Mouse (Mus musculus) fat pad, adult 2 months (tissue): Measurements from ENCODE around the gene Agap1.

Source experiments
- DNase-seq: peaks from one replicate; pipeline ENCODE4 v3.0.0-alpha.2; 2011; ENCODE audit warnings: low read depth, low spot score; ENCODE audit errors: extremely low read depth

Agap1 gene

DNA sequence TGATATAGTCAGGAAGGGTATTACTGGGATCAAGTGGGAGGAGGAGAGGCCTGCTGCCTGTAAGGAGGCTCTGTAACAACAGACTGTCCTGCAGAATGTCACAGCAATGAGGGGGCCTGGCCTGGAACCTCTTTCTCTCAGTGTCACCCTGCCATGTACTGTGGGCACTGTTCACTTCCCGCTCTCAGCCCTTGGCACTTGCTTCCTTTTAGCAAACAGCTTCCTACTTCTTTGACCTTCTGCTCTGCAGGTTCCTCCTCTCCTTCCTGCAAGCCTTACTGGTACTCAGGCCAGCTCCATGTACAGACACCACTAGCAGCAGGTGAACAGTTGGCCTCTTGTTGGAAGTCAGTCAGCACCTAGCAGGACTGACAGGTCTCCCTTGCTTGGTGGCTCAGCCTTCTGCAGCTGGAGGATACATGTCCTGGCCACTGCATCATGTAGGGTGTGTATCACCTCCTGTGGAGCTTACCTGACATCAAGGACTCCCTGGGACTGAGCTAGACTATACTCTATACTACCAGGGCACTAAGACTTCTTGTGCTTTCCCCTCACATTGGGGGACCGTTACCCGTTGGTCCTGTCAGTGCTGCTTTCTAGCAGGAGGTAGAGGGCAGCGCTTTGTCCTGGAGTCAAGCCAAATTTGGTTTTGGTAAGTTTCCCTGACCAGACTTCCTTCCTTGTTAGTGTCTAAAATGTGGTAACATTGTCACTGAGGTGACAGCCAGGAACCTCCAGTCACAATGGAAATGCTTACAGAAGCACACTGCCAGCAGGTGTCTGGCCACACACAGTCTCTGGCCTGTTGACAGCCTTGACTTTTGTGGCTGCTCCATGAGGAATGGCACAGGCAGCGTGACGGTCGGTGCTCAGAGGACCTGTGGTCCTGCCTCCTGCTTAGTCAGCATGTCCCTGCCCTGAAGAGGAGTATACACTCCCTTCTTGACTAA lies 120.6 kb downstream of the Agap1 start:
- DNase-seq = no peak

DNA sequence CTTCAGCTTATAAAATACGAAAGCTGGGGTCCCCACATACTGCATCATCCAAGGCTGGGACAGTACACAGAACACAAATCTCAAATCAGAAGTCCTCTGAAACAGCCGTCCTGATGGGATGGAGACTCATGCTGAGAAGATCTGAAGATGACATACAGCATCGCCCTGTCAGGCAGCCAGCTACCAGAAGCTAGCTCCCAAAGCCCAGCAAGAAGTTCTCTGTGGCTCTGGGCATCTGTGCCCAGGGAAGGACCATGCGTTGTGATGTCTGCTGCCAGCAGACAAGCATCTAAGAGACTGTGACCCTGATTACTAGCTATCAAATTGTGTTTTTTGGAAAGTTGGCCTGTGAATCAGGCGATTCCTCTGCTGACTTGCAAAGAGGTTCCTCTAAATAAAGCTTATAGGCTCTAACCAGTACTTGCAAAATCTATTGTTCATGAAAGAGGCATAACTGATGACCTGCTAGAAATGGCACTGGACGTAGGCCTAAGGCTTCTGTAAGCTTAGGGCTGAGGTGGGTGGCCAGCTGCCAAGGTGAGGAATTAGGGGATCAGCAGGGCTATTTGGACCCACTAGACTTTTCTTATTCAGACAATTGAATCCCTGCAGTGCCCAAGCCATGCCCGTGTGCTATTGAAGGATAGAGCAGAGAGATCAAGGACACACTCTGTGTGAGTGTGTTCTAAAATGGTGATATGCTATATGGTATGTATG lies 121.7 kb downstream of the Agap1 start:
- no peak for DNase-seq

GRCm38 (mm10) chr1:89576985-89577384 lies 122.4 kb downstream of the Agap1 start:
- no peak for DNase-seq

DNA sequence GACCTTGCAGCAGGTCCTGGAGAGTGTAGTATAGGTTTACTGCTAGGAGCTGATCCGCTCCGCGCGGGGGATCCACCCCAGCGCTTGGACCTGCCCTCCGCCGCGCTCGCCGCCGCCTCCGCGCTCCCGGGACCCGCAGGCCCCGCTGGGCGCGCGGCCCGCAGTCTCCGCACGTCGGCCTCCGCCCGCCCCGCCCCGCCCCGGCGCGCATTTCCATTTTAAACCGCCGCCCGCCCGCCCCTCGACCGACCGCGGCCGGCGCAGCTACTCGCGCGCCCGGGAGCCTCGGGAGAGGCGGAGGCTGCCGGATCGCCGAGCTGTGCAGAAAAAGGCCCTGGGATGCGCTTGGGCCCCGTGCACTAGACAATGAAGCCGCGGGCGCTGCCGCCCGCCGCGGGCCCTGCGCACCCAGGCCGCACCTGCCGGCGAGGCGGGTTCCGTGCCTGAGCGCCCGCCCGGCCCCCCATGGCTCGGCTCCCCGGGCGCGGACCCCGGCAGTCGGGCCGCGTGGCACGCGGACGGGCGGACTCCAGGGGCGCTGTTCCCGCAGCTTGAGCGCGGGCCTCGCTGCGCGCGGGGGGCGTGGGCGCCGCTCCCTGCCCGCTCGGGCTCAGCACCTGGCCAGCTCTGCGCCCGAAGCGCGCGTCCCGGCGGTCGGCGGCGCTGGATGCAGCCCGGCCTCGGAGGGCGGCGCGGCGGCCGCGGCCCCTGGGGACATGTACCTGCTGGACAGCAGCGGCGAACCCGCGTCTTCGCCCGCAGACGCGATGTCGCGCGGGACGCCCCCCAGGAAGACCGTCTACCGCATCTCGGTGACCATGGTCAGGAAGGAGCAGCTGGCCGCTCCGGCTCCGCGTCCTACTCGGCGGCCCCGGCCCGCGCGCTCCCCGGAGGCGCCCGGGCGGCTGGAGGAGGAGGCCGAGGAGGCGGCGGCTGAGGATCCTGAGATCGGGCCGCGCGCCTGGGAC lies 125.7 kb downstream of the Agap1 start:
- no peak for DNase-seq

DNA sequence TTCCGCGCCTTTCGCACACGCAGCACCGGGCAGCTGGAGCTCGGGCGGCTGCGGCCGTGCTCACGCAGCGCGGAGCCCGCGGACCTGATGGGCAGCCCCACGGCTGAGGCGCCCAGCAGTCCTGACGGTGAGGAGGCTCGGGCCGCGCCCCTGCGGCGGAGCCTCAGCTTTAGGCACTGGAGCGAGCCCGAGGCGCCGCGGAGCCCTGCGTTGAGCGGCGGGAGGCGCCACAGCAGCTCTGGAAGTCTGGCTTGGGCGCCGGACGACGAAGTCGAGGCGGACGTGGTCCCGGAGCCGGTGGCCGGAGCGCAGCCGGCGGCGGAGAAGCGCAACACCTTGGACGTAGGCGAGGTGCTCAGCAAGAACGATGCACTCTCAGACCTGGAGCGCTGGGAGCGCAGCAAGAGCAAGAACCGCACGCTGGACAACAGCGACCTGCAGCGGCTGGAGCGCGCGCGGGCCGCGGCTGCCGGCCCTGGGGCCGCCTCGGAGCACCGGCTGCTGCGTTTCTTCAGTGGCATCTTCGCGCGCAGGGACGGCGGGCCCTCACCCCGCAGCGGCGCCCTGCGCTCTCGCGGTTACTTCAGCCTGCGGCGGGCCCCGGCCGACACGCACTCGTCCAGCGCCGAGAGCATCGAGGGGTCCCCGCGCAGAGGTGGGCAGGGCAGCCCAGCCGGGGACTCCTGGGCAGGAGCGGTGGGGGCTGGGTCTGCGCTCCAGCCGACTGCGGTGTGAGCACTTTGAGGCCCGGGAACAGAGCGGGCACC lies 126.6 kb downstream of the Agap1 start:
- DNase-seq = no peak

- no peak for DNase-seq
These were observed 127.1 kb downstream of the Agap1 start for GRCm38 (mm10) chr1:89581766-89582125.

DNA sequence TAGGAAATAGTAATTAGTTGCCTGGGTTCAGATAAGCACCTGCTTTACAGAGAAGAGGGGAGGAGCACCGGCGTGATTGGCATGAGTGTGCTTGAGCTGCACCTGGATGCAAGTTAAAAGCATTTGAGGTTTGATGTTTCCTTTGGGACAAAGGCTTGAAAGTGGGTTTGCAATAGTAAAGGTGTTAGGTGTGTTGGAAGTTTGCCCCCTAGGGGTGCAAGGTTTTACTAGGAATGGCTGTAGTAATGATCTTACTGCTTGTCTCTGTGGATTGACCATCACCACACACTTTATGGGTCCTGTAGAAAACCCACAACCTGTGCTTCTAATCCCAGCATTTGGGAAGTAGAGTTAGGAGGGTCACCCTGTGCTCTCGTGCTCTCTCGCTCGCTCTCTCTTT lies 128.8 kb downstream of the Agap1 start:
- no peak for DNase-seq

DNA sequence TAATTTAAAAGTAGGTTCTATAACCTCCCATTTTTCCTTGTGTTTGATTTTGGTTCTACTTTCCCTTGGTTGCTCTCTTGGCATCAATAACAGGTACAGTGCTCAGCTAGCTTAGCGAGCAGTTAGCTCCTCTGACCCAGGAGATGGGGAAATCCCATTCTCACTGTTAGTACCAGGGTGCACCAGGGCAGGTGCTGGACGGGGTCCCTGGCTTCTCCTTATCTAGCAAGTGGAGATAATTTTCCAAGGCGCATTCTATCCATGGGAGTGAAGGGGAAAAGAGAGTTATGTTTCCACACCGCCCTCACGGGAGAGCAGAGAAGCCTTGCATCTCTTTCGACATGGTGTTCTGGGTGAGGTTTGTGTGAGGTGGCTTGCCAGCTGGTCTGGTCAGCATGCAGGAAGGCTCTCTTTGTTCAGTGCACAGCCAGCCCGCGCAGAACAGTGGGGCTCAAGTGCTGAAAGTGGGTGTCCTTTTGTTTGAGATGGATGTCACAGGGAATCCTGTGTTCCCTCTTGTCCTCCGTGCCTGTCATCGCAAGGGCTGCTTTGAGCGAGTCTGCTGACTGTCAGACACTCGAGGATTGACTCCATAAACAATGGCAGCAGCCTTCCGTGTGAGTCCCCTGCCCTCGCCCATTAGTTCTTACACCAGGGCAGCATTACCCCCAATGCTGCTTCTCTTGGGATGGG lies 132.5 kb downstream of the Agap1 start:
- DNase-seq = no peak

DNA sequence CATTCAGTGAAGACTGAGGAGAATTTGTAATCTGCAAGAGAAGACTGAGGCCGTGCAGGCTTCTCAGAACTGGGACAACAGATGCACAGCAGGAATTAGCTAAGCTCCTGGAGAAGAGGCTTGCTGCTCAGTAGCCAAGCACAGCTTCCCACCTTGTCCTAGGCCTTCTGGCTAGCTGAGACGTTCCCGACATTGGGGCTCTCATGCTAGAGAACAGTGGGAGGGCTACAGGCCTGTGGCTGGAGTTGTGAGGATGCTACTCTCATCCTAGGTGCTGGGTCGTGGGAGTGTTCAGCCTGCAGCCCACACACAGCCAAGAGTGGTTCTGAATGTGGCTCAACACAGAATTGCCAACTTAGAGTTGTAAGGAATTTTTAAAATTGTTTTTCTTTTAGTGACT lies 133.5 kb downstream of the Agap1 start:
- DNase-seq = no peak

DNA sequence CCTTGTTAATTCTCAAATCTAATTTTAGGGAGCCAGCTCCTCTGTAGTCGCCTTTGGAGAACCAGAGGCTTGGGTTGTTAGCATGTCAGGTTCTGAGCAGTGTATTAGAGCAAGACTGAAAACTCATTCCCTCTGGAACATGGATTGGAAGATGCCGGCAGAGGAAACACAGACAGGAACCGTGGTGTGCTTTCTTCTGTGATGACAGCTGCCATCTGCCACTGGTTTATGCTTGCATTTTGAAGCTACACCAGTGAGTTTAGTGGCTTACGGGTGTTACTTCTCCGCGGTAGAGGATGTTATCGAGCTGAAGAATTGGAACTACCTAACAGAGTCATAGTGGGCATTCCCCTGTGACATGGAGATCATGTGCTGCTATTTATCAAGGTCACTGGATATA lies 136.4 kb downstream of the Agap1 start:
- no peak for DNase-seq

DNA sequence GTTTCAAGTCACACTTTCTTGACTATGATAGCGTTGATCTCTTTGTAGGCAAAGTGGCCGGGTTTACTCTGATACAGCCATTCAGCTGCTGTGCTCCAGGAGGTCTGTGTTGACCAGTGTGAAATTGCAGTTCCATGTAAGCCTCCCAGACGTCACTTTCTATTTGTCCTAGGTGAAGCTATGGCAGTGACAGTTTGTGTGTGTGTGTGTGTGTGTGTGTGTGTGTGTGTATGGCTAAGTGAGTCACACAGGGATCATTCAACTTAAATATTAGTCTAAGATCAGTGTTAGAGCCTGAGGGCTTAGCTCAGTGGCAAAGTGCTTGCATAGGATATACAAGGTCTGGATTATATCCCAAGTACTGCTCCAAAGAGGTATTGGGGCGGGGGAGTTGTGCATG lies 138.6 kb downstream of the Agap1 start:
- DNase-seq = no peak

DNA sequence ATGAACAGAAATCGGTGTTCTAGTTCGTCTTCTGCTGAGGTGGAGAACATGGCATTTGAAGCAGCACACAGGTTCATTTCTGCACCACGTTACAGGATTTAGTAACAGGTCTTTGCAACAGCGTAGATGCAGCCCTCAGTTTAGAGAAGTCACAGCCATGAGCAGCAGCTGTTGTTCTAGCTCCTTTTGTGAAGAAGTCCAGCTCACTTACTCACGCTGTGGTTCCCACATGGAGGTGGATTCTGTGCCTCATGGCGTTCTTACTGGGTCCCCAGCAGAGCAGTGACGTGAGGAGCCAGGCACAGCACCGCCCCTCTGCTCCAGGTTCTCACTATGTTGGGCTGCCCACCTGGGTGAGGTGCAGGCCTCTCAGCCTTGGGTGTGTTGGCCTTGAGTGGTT lies 140.4 kb downstream of the Agap1 start:
- DNase-seq = no peak

DNA sequence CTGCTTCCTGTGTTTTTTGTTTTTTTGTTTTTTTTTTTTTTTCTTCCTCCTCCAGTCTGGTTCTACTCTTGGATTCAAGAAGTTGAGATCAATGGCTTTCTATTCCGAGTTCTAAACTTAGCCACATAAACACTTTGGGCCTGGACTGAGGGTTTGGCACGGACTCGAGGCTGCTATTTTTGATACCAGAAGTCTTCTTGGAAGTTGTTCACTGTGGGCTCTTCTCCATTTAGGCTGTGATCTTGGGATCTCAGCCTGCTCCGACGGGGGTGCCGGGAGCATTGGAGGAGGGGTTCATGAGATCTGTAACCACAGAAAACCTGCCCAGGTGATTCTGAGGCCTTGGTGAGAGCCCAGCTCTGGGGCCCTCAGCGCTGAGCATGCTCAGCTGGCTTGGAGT lies 140.8 kb downstream of the Agap1 start:
- DNase-seq = no peak

GRCm38 (mm10) chr1:89596223-89596622 lies 141.6 kb downstream of the Agap1 start:
- DNase-seq = no peak

DNA sequence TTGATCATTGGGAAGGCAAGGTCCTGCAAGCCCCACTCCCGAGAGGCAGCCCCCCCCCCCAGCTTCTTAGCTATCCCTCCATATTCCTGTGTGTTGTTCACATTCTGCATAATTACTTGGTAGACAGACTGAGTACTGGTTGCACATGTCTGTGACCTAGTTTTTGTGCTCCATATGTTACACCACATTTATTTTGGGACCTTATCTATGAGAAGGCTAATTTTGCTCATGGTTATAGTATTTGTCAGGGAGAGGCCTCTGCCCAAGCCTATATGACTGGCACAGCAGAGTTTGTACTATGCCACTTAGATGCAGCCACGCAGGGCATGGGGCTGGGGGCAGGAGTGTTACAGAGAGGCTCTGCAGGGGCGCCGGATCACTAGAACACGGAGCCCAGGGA lies 144.3 kb downstream of the Agap1 start:
- no peak for DNase-seq

GRCm38 (mm10) chr1:89599983-89600741 lies 145.6 kb downstream of the Agap1 start:
- no peak for DNase-seq

DNA sequence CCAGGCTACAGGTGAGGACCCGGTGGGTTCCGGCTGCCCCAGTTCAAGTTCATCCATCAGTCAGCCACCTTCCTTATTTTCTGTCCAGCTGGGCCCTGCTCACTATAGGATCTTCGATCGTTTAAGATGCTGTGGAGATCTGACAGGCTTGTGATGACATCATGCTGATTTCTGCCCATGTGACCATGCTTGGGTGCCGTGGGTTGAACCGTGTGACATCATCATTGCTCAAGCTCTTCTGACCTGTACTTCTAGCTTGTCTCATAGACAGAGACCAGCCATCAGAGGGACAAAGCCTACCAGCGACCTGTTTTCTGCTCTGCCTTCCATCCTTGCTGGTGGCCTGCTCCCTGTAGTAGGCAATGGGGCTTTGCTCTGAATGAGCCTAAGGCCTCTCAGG lies 146.7 kb downstream of the Agap1 start:
- no peak for DNase-seq

DNA sequence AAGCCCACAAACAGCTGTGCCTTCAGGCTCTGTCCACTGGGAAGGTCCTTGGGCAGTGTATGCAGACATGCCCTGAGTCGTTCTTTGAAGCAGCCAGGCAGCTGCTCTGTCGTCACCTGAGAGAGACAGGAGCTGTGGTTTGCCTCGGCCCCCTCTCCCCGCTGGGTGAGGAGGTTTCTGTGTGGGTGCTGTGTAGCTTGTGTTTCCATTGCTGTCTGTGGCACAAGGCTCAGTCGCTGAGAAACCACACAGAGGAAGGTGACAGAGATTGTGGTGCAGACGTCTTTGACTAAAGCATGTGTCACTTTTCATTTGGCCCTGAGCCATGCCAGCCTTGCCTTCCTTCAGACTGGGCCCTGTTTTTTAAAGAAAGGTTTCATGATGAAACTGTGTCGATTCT lies 148.3 kb downstream of the Agap1 start:
- DNase-seq = no peak

DNA sequence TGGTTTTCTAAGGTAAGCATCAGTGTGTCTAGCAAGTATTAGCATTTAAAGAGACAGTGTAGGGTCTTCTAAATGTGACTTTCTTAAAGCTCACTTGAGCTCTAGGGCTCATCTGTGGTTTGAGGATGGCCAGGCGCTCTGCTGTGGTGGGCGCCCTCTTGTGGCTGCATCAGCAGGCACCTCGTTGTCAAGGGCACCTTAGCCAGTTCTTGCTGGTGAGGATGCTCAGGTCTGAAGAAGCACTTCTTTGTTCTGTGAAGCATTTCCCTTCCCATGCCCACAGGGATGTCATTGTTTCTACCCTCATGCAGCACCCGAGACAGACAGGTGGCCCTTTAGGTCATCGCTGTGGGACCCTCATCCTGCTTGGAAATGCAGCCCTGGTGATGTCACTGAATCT lies 152.0 kb downstream of the Agap1 start:
- no peak for DNase-seq
